Mouse (Mus musculus) kidney, adult 2 months (tissue): ENCODE data around the gene Hectd2.

Source experiments
- CTCF ChIP-seq: fragments of 200-500 bp; conservative IDR thresholded peaks from 2 replicates; pipeline ENCODE4 v1.5.1; 2011; ENCODE audit warnings: low read depth, mild to moderate bottlenecking, control low read depth, low read length, moderate library complexity, mixed read lengths; ENCODE audit not compliant: insufficient read depth, insufficient read length
- POLR2A ChIP-seq: fragments of 200-500 bp; IDR thresholded peaks from one replicate; pipeline ENCODE4 v1.6.1; 2011; ENCODE audit warnings: low read depth, low read length, control low read depth

GRCm38 (mm10) chr19:36630361-36630760, 75.9 kb downstream of the Hectd2 start:
- TF ChIP-seq POLR2A (no peak), CTCF (no peak)
